Mouse (Mus musculus): ENCODE results near the gene Gm1113. TPM values are rescaled to one million over a fixed set of nuclear protein-coding genes. Genes with fewer than 3 reads are reported as not detected.

The Gm1113 gene
- total and polyA plus RNA-seq, 3 experiments = not detected

GRCm38 (mm10) chr9:35493033-35493732 is 24.9 kb downstream of the Gm1113 start:
- no peaks in the 10 kb centered on the region for H3K4me1 ChIP-seq (ENCODE audit: insufficient read depth, low read depth, low read length)
- TF ChIP-seq TAL1 (conservative IDR thresholded peaks at IDR 0.05; ENCODE audit: low read depth, low read length) (no peak), GATA1 (IDR thresholded peaks at IDR 0.05; ENCODE audit: borderline replicate concordance, low read length) (no peak), GATA2 (IDR thresholded peaks at IDR 0.05; ENCODE audit: borderline replicate concordance, low read depth, low read length) (no peak), CTCF (IDR thresholded peaks at IDR 0.05; ENCODE audit: low read depth, low read length) (no peak), POLR2AphosphoS5 (IDR thresholded peaks at IDR 0.05; ENCODE audit: insufficient replicate concordance, low read depth, low read length) (no peak)
- no peak for ATAC-seq (ENCODE audit: extremely low read depth, insufficient number of reproducible peaks, low FRiP score, poor library complexity, severe bottlenecking)
- H3K27me3 ChIP-seq (ENCODE audit: insufficient read depth, low read length) = no peaks in the 10 kb centered on the region; the same call in 1 of the 2 replicates
- no peak for DNase-seq (ENCODE audit: low spot score)
- no peaks in the 10 kb centered on the region for H3K9me3 ChIP-seq (replicated peaks)
- no peaks in the 10 kb centered on the region for H3K36me3 ChIP-seq (replicated peaks)
- H3K4me3 ChIP-seq (ENCODE audit: low read depth, low read length) = no peak overlapping the region

GRCm38 (mm10) chr9:35491109-35491866 is 26.8 kb downstream of the Gm1113 start:
- TF ChIP-seq GATA2 (IDR thresholded peaks at IDR 0.05; ENCODE audit: borderline replicate concordance, low read depth, low read length) (no peak), GATA1 (IDR thresholded peaks at IDR 0.05; ENCODE audit: borderline replicate concordance, low read length) (no peak), TAL1 (conservative IDR thresholded peaks at IDR 0.05; ENCODE audit: low read depth, low read length) (no peak), CTCF (IDR thresholded peaks at IDR 0.05; ENCODE audit: low read depth, low read length) (no peak), POLR2AphosphoS5 (IDR thresholded peaks at IDR 0.05; ENCODE audit: insufficient replicate concordance, low read depth, low read length) (no peak)
- DNase-seq (ENCODE audit: low spot score) = no peak
- no peaks in the 10 kb centered on the region; the same call in 1 of the 2 replicates for H3K27me3 ChIP-seq (ENCODE audit: insufficient read depth, low read length)

GRCm38 (mm10) chr9:35488496-35488895 is 29.6 kb downstream of the Gm1113 start:
- H3K27me3 ChIP-seq (ENCODE audit: insufficient read depth, low read length) = no peaks in the 10 kb centered on the region
- TF ChIP-seq POLR2AphosphoS5 (IDR thresholded peaks at IDR 0.05; ENCODE audit: insufficient replicate concordance, low read depth, low read length) (no peak), GATA1 (IDR thresholded peaks at IDR 0.05; ENCODE audit: borderline replicate concordance, low read length) (no peak), GATA2 (IDR thresholded peaks at IDR 0.05; ENCODE audit: borderline replicate concordance, low read depth, low read length) (no peak), TAL1 (conservative IDR thresholded peaks at IDR 0.05; ENCODE audit: low read depth, low read length) (no peak)
- H3K4me3 ChIP-seq (ENCODE audit: low read depth, low read length) = no peak overlapping the region
- no peaks in the 10 kb centered on the region for H3K9me3 ChIP-seq (replicated peaks)
- ATAC-seq (ENCODE audit: extremely low read depth, insufficient number of reproducible peaks, low FRiP score, poor library complexity, severe bottlenecking) (no peak), DNase-seq (ENCODE audit: low spot score) (no peak)
- H3K36me3 ChIP-seq (replicated peaks) = no peaks in the 10 kb centered on the region
- H3K4me1 ChIP-seq (ENCODE audit: insufficient read depth, low read depth, low read length) = no peaks in the 10 kb centered on the region

More at GRCm38 (mm10) chr9:35491109-35491866, 26.8 kb downstream of the Gm1113 start:
- no peak overlapping the region for H3K4me3 ChIP-seq (ENCODE audit: low read depth, low read length)
- no peaks in the 10 kb centered on the region for H3K9me3 ChIP-seq (replicated peaks)
- no peaks in the 10 kb centered on the region for H3K36me3 ChIP-seq (replicated peaks)
- no peak for ATAC-seq (ENCODE audit: extremely low read depth, insufficient number of reproducible peaks, low FRiP score, poor library complexity, severe bottlenecking)
- H3K4me1 ChIP-seq (ENCODE audit: insufficient read depth, low read depth, low read length) = no peaks in the 10 kb centered on the region

- ATAC-seq (ENCODE audit: extremely low read depth, insufficient number of reproducible peaks, low FRiP score, poor library complexity, severe bottlenecking) = no peak
- Histone ChIP-seq H3K36me3 (replicated peaks) (no peaks in the 10 kb centered on the region), H3K9me3 (replicated peaks) (no peaks in the 10 kb centered on the region), H3K27me3 (ENCODE audit: insufficient read depth, low read length) (0 out of 2 replicates have a peak, but pooled peaks cover 4% of the 10 kb centered on the region), H3K4me3 (ENCODE audit: low read depth, low read length) (no peak overlapping the region), H3K4me1 (ENCODE audit: insufficient read depth, low read depth, low read length) (no peaks in the 10 kb centered on the region)
- no peak for DNase-seq (ENCODE audit: low spot score)
- TF ChIP-seq GATA2 (IDR thresholded peaks at IDR 0.05; ENCODE audit: borderline replicate concordance, low read depth, low read length) = no peak
- no peak for TF ChIP-seq GATA1 (IDR thresholded peaks at IDR 0.05; ENCODE audit: borderline replicate concordance, low read length)
- TF ChIP-seq POLR2AphosphoS5 (IDR thresholded peaks at IDR 0.05; ENCODE audit: insufficient replicate concordance, low read depth, low read length) = no peak
Observed at GRCm38 (mm10) chr9:35486616-35487015, 31.5 kb downstream of the Gm1113 start.

- ATAC-seq (ENCODE audit: extremely low read depth, insufficient number of reproducible peaks, low FRiP score, poor library complexity, severe bottlenecking) (no peak), DNase-seq (ENCODE audit: low spot score) (no peak)
- Histone ChIP-seq H3K4me1 (ENCODE audit: insufficient read depth, low read depth, low read length) (no peaks in the 10 kb centered on the region), H3K36me3 (replicated peaks) (no peaks in the 10 kb centered on the region), H3K27me3 (ENCODE audit: insufficient read depth, low read length) (peaks cover 4% of the 10 kb centered on the region; the same call in 1 of the 2 replicates), H3K4me3 (ENCODE audit: low read depth, low read length) (no peak overlapping the region), H3K9me3 (replicated peaks) (no peaks in the 10 kb centered on the region)
- TF ChIP-seq GATA2 (IDR thresholded peaks at IDR 0.05; ENCODE audit: borderline replicate concordance, low read depth, low read length) (no peak), POLR2AphosphoS5 (IDR thresholded peaks at IDR 0.05; ENCODE audit: insufficient replicate concordance, low read depth, low read length) (no peak), TAL1 (conservative IDR thresholded peaks at IDR 0.05; ENCODE audit: low read depth, low read length) (no peak), GATA1 (IDR thresholded peaks at IDR 0.05; ENCODE audit: borderline replicate concordance, low read length) (no peak)
Observed at GRCm38 (mm10) chr9:35483949-35484348, 34.1 kb downstream of the Gm1113 start.
